Mouse (Mus musculus): ENCODE data around the gene Tceanc2.
"Not testable (repeated sequence)": the region's sequence is repeated elsewhere in the genome, so short reads cannot be mapped to it uniquely, and the experiment has no call there.

Tceanc2 gene

GRCm38 (mm10) chr4:107126891-107127524 is 51.9 kb downstream of the Tceanc2 start:
- DNase-seq (ENCODE audit: low spot score): peak; percentile 59

DNA sequence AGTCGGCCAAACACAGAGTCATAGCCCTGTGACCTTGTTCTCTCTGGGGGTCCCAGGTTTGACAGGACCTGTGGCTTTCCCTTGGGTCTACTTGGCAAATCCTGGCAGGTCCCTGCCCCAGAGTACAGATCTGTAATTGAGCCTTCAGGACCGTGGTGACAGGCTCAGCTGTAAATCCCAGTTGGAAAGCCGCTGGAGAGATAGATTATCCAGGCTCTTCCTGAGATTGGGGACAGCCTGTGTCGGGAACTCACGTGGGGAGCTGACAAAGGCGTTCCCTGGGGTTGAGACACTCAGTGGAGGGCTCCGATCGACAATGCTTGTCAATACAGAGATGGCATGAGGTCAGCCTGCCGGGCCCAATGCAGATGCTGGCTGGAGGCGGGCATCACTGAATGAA is 52.5 kb downstream of the Tceanc2 start:
- DNase-seq (ENCODE audit: low spot score): no peak

- no peak for DNase-seq (ENCODE audit: low spot score)
These were observed 53.8 kb downstream of the Tceanc2 start for GRCm38 (mm10) chr4:107125101-107125500.

- DNase-seq (ENCODE audit: low spot score): no peak
These were observed 54.5 kb downstream of the Tceanc2 start for GRCm38 (mm10) chr4:107124376-107124775.

GRCm38 (mm10) chr4:107121165-107121943 is 57.6 kb downstream of the Tceanc2 start:
- DNase-seq (ENCODE audit: low spot score): peak; percentile 84

DNA sequence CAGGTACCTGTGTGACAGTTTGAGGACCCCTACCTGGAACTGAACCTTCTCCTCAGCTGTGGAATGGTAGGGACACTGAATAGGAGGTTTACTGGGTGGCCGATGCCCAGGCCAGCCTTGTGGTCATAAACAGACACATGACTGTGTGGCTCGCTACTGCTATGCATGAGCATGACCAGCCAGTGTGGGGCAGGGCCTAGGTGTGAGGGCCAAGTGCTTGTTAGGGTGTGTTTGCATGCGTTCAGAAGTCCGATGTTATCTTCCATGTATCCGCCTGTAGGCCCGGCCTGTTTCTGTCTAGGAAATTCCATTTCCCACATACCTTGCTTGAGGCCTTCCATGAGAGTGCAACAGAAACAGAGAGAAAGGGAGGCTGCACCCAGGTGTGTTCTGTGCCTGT is 58.2 kb downstream of the Tceanc2 start:
- DNase-seq (ENCODE audit: low spot score): no peak

- no peak for DNase-seq (ENCODE audit: low spot score)
These were observed 59.9 kb downstream of the Tceanc2 start for GRCm38 (mm10) chr4:107119056-107119455.

- DNase-seq (ENCODE audit: low spot score): no peak
These were observed 61.1 kb downstream of the Tceanc2 start for GRCm38 (mm10) chr4:107117741-107118385.

DNA sequence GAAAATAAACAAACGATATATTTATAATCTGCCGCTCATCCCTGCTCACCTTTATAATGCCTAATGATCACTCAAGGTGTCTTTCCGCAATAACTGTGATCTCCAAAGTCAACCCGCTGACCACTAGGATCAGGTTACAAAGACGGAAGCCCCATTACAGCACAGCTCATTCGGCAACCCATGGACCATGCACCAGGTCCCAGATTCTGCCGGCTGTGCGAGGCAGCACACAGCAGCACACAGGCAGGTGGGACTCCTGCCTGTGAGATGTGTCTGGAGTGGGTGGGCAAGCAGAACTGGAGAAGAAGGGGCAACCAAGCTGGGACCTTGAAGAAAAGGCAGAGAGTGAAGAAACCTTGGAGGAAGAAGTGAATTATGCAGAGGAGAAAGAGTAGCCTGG is 64.6 kb downstream of the Tceanc2 start:
- DNase-seq (ENCODE audit: low spot score): no peak

DNA sequence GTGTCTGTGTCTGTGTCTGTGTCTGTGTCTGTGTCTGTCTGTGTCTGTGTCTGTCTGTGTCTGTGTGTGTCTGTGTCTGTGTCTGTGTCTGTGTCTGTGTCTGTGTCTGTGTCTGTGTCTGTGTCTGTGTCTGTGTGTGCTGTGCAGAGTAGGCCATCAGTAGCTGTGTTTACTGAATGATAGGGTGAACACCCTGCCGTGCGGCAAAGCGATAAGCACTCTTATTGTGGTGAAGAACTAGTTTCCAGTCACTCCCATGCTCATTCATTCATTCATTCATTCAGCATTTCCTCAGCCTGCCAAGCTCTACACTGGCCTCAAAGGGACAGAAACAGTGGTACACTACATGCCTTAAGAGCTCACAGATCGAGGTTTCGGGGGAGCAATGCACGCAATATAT is 69.7 kb downstream of the Tceanc2 start:
- DNase-seq (ENCODE audit: low spot score): not testable (repeated sequence)

DNA sequence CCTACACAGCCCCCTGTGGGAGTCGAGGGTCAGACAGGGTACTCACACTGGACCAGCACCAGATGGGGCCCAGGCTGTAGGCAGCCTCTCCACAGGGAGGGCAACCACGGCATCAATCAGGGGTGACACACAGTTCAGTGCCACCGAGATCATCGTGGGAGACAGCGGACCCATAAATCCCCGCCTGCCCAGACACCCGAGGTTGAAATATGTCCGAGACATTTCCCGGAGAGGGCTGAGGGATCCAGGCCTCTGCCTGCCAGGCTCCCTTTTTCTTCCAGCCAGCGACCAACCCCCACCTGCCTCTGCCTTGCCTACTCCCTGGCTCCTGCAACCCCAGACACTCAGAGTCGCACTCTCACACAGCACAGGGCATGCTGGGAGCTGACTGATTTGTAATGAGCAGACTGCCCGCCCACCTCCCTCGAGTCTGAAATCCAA is 70.6 kb downstream of the Tceanc2 start:
- DNase-seq (ENCODE audit: low spot score): peak; percentile 65

GRCm38 (mm10) chr4:107106777-107107176 is 72.1 kb downstream of the Tceanc2 start:
- DNase-seq (ENCODE audit: low spot score): no peak

DNA sequence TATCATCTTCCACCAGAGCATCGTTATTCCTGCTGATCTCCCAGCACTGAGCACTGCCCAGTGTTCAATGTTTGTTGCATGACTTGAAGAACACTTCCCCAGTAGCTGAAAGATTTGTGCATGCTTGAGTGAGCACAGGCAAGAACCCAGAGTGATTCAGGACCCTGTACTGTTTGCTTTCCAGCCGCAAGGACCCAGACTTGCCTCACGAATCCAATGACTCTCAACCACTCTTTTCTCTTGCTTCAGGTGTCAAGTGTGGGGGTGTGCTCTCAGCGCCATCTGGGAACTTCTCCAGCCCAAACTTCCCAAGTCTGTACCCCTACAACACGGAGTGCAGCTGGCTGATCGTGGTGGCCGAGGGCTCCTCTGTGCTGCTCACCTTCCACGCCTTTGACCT is 76.7 kb downstream of the Tceanc2 start:
- no peak for DNase-seq (ENCODE audit: low spot score)

DNA sequence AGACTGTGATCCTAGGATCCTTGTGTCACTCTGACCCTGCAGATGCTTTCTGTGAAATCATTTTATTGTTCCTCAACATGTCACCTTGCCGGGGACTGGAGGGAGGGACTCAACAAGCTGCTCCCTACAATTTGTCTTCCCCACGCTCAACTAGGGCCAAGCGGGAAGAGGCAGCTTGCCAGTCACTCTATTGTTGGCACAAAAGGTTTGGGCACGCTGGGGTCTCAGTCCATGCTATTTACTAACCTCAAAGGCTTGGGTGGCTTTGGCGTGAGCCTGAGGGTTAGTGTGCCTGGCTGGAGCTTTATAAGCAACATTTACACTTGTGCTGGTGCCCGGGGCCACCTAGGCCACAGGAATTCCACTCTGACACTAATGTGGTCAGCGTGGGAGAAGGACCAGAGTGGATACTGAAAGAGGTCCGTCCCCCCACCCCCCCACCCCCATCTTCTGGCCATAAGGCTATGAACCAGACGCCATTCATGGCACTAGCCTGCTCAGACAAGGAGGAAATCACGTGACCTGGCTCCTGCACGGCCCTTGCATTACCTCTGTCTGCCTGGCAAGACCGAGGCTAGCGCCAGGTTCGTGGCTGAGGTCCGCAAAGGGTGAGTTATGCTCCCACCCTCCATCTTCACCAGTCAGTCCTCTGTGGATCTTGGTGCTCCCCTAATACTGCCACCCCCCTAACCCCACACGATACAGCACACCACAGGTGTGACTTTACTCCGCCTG is 80.0 kb downstream of the Tceanc2 start:
- no peak for DNase-seq (ENCODE audit: low spot score)

- DNase-seq (ENCODE audit: low spot score): no peak
These were observed 80.5 kb downstream of the Tceanc2 start for GRCm38 (mm10) chr4:107098375-107098774.

DNA sequence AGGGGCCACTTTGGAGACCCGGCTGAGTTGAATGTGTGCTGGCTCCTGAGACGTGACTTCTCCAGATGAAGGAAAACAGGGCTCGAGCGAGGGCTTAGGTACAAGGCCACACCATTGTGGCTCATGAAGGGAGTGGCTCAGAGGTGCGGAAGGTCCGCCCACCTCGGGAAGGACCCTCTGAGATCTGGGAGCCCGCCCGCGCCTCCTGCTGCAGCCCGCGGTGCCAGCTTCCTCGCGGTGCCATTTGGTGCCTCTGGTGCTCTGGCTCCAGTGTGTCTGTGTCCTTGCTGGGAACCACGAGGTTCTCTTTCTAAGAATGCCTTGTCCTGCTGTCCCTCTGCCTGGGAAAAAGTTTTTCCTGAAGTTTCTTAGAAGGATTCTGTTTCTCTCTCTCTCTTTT is 81.0 kb downstream of the Tceanc2 start:
- no peak for DNase-seq (ENCODE audit: low spot score)

DNA sequence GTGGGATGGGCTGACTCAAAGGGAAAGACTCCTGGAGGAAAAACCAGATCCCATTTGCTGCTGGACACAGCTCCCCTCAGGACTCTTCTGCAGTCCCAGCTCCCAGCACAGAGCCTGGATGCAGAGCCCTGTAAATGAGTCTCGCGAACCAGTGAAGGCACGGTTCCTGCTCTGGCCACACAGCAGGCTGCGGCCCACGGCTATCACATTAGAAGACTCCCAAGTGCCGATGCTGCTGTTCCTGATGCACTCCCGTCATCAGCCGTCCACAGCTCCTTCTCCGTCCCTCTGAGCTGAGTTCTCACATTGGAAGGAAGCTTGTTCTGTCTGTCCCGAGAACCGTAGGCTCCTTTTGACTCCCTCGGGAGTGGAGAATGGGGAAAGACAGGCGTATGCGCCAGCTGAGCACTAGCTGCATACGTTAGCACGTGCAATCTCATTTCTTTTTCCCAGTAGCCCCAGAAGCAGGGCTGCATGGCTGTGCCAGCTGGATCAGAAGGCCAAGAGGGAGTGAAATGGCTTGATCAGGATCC is 82.0 kb downstream of the Tceanc2 start, which contains the start of gene Cdcp2:
Cdcp2 (plus strand) TSS at position 51 of the 533 bp plus-strand sequence.
- no peak for DNase-seq (ENCODE audit: low spot score)

DNA sequence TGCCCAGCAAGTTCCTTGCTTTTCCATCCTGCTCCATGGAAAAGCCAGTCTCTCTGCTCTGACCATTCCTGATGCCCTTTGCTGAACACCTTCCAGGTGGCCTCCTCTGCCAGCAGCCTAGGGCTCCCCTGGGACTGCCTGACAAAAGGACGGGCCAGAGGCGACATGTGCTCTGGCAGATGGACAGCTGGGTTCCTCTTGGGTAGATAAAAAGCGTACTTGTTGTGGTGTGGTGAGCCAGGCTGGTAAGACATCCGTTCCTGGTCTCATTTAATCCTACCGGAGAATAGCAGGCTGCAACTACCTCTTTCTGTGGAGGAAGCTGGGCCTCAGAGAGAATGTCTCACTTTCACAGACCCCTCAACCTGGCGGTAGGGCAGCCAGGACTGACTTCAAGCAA is 82.9 kb downstream of the Tceanc2 start:
- DNase-seq (ENCODE audit: low spot score): no peak

- DNase-seq (ENCODE audit: low spot score): peak; percentile 62
These were observed 84.3 kb downstream of the Tceanc2 start for GRCm38 (mm10) chr4:107094484-107095187.

DNA sequence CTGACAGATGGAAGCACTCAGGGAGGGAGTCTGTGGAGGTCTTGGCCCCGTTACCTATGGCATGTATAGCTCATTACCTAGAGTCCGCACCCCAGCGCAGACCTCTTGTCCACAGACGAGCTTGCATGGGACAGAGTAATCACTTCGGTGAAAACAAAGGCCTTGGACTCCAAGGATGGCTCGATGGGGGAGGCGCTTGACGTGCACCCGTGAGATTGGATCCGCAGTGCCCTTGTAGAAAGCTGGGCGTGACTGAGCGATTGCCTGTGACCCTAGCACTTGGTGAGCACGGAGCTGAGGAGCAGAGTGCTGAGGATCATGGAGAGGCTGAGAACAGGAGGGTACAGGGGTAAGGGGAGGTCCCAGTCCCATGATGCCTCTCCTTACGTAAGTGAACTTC is 87.2 kb downstream of the Tceanc2 start:
- no peak for DNase-seq (ENCODE audit: low spot score)

DNA sequence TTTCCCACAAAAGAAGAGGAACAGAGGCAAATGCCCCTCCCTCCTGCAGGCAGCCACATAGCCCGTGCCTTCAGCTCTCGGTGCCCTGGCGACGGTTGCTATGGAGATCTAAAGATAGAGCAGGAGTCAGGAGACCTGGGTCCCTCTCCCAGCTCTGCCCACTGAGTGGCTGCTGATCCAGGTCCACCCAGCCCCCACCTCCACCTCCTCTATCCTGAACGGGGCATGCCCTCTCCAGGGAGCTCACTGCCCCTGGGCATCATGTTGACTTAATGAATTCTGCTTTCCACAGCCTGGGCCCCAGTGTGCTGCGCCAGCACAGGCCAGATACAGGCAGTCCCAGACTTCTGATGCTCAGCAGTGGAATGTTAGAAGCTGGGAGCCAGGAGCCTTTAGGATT is 94.1 kb downstream of the Tceanc2 start:
- DNase-seq (ENCODE audit: low spot score): peak; percentile 86

All from embryo, embryonic 10.5 days (tissue).